Mouse (Mus musculus) C2C12 (cell line): ENCODE results near the gene Galntl6. TPM values are rescaled to one million over a fixed set of nuclear protein-coding genes. Genes with fewer than 3 reads are reported as not detected.
A peak's percentile ranks its signal among the peaks of the same experiment; 100 is the strongest.
"Not testable (repeated sequence)": the region's sequence is repeated elsewhere in the genome, so short reads cannot be mapped to it uniquely, and the experiment has no call there.

Source experiments
- H3K27me3 ChIP-seq: one replicate; pipeline ENCODE4 v1.6.1; 2011; ENCODE audit not compliant: control insufficient read depth, insufficient read depth, insufficient read length
- H3K36me3 ChIP-seq: one replicate; pipeline ENCODE4 v1.6.1; 2011; ENCODE audit not compliant: control insufficient read depth, insufficient read depth
- H3K4me3 ChIP-seq: one replicate; pipeline ENCODE4 v1.5.1; 2011; ENCODE audit warnings: mild to moderate bottlenecking, control low read depth; ENCODE audit not compliant: poor library complexity, insufficient read depth, severe bottlenecking
- H3K79me2 ChIP-seq: one replicate; pipeline ENCODE4 v1.6.1; 2011; ENCODE audit not compliant: control insufficient read depth, insufficient read depth
- H3K79me3 ChIP-seq: one replicate; pipeline ENCODE4 v1.6.1; 2011; ENCODE audit warnings: low read depth, control low read depth
- H3ac ChIP-seq: one replicate; pipeline ENCODE3; 2011; ENCODE audit warnings: low read depth; ENCODE audit not compliant: control insufficient read depth, insufficient read length
- CEBPB ChIP-seq: IDR thresholded peaks from one replicate; pipeline ENCODE4 v1.6.1; 2011; ENCODE audit warnings: low read depth, mild to moderate bottlenecking, control low read depth, moderate library complexity
- CTCF ChIP-seq: IDR thresholded peaks from one replicate; pipeline ENCODE4 v1.5.1; 2011; ENCODE audit not compliant: control insufficient read depth, insufficient read depth, insufficient read length
- FOSL1 ChIP-seq: IDR thresholded peaks from one replicate; pipeline ENCODE4 v1.8.0; 2011; ENCODE audit warnings: mild to moderate bottlenecking, low read length; ENCODE audit not compliant: poor library complexity, insufficient read depth, severe bottlenecking
- MAX ChIP-seq: IDR thresholded peaks from one replicate; pipeline ENCODE4 v1.6.1; 2011; ENCODE audit warnings: mild to moderate bottlenecking, control low read depth
- MYOD1 ChIP-seq: IDR thresholded peaks from one replicate; pipeline ENCODE4 v1.6.1; 2011; ENCODE audit warnings: low read depth; ENCODE audit not compliant: control insufficient read depth, insufficient read length
- MYOG ChIP-seq: IDR thresholded peaks from one replicate; pipeline ENCODE4 v1.6.1; 2011; ENCODE audit not compliant: control insufficient read depth, insufficient read length; ENCODE audit errors: extremely low read depth
- USF1 ChIP-seq: IDR thresholded peaks from one replicate; pipeline ENCODE4 v1.6.1; 2011; ENCODE audit warnings: low read depth, mild to moderate bottlenecking, control low read depth, moderate library complexity
- polyA plus RNA-seq: library from polyadenylated mRNA; unstranded; fragments of >200 nt; fragmentation: generic; extraction: Trizol; gene quantifications from one replicate; pipeline ENCODE4 v1.2.1, GENCODE M21; 2012; ENCODE audit warnings: missing spikeins

Galntl6 gene
- polyA plus RNA-seq, 1 experiment: not detected

GRCm38 (mm10) chr8:57765192-57765591 is 1147.2 kb downstream of the Galntl6 start:
- no peaks in the 10 kb centered on the region for H3K36me3 ChIP-seq
- TF ChIP-seq USF1: no peak
- no peak for TF ChIP-seq MYOG
- TF ChIP-seq CTCF: no peak
- no peak for TF ChIP-seq CEBPB
- no peak for TF ChIP-seq MAX
- peak; percentile 94 for TF ChIP-seq MYOD1
- no peak for TF ChIP-seq FOSL1
- H3K79me3 ChIP-seq: no peaks in the 10 kb centered on the region

DNA sequence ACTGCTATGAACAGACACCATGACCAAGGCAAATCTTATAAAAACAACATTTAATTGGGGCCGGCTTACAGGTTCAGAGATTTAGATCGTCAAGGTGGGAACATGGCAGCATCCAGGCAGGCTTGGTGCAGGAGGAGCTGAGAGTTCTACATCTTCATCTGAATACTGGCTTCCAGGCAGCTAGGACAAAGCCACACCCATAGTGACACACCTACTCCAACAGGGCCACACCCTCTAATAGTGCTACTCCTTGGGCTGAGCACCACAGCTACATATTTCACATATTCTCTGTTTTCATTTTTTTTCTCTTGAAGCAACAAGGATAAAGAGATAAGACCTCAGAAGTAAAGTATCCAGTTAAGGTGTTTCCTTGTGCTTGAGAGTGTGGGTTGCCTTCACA is 1149.8 kb downstream of the Galntl6 start:
- H3K27me3 ChIP-seq, H3K4me3 ChIP-seq, H3ac ChIP-seq, H3K79me2 ChIP-seq, H3K36me3 ChIP-seq, H3K79me3 ChIP-seq: not testable (repeated sequence)

More at GRCm38 (mm10) chr8:57765192-57765591, 1147.2 kb downstream of the Galntl6 start:
- Histone ChIP-seq H3K27me3 (no peaks in the 10 kb centered on the region), H3K79me2 (no peaks in the 10 kb centered on the region), H3ac (no peak overlapping the region), H3K4me3 (no peak overlapping the region)

- no peak overlapping the region for H3ac ChIP-seq
- H3K4me3 ChIP-seq: no peak overlapping the region
- H3K79me2 ChIP-seq: no peaks in the 10 kb centered on the region
- H3K27me3 ChIP-seq: no peaks in the 10 kb centered on the region
- H3K36me3 ChIP-seq: no peaks in the 10 kb centered on the region
- H3K79me3 ChIP-seq: no peaks in the 10 kb centered on the region
- no peak for TF ChIP-seq CEBPB
- no peak for TF ChIP-seq MYOG
- TF ChIP-seq MAX: no peak
- TF ChIP-seq CTCF: no peak
These were observed 1151.5 kb downstream of the Galntl6 start for GRCm38 (mm10) chr8:57760921-57761320.

- H3K27me3 ChIP-seq: no peaks in the 10 kb centered on the region
- H3K79me3 ChIP-seq: no peaks in the 10 kb centered on the region
- H3K79me2 ChIP-seq: no peaks in the 10 kb centered on the region
- no peak for TF ChIP-seq MYOD1
- TF ChIP-seq MAX: no peak
- TF ChIP-seq FOSL1: no peak
- no peak for TF ChIP-seq MYOG
- TF ChIP-seq CEBPB: no peak
- no peak for TF ChIP-seq USF1
- no peak for TF ChIP-seq CTCF
- H3K36me3 ChIP-seq: no peaks in the 10 kb centered on the region
- no peak overlapping the region for H3K4me3 ChIP-seq
- no peak overlapping the region for H3ac ChIP-seq
These were observed 1153.6 kb downstream of the Galntl6 start for GRCm38 (mm10) chr8:57758857-57759256.

- H3K79me2 ChIP-seq: no peaks in the 10 kb centered on the region
- TF ChIP-seq CEBPB: no peak
- no peak for TF ChIP-seq USF1
- no peak for TF ChIP-seq CTCF
- no peak for TF ChIP-seq MYOD1
- no peak for TF ChIP-seq MYOG
- TF ChIP-seq FOSL1: no peak
- TF ChIP-seq MAX: no peak
- H3K79me3 ChIP-seq: no peaks in the 10 kb centered on the region
- no peaks in the 10 kb centered on the region for H3K27me3 ChIP-seq
- H3K36me3 ChIP-seq: no peaks in the 10 kb centered on the region
- H3ac ChIP-seq: no peak overlapping the region
- H3K4me3 ChIP-seq: no peak overlapping the region
These were observed 1155.0 kb downstream of the Galntl6 start for GRCm38 (mm10) chr8:57757476-57757875.

GRCm38 (mm10) chr8:57754066-57754465 is 1158.4 kb downstream of the Galntl6 start:
- H3K27me3 ChIP-seq: no peaks in the 10 kb centered on the region
- no peaks in the 10 kb centered on the region for H3K79me3 ChIP-seq
- H3K79me2 ChIP-seq: no peaks in the 10 kb centered on the region
- no peak overlapping the region for H3ac ChIP-seq
- no peaks in the 10 kb centered on the region for H3K36me3 ChIP-seq
- no peak for TF ChIP-seq MYOD1
- no peak for TF ChIP-seq CEBPB
- TF ChIP-seq CTCF: no peak
- no peak for TF ChIP-seq FOSL1
- TF ChIP-seq USF1: no peak
- TF ChIP-seq MAX: no peak
- no peak for TF ChIP-seq MYOG
- H3K4me3 ChIP-seq: no peak overlapping the region
